Mouse (Mus musculus): ENCODE measurements around the gene Elavl1. TPM values are rescaled to one million over a fixed set of nuclear protein-coding genes. Genes with fewer than 3 reads are reported as not detected.
"Not testable (repeated sequence)": the region's sequence is repeated elsewhere in the genome, so short reads cannot be mapped to it uniquely, and the experiment has no call there.

The Elavl1 gene
- polyA plus RNA-seq, 1 experiment = 28.2 TPM

- no peak for TF ChIP-seq CTCF (IDR thresholded peaks at IDR 0.05; ENCODE audit: control insufficient read depth, insufficient read depth, insufficient replicate concordance, low read depth, low read length)
- peak; percentile 52; the same call in 1 of the 2 replicates for TF ChIP-seq POLR2A (IDR thresholded peaks at IDR 0.05; ENCODE audit: control insufficient read depth, low read depth, low read length)
- no peaks in the 10 kb centered on the region for H3K36me3 ChIP-seq (ENCODE audit: control insufficient read depth, insufficient read depth, low read length)
- H3K27ac ChIP-seq (ENCODE audit: control insufficient read depth, insufficient read depth, low read depth, low read length) = peak within 1 kb of the TSS; percentile 84
- H3K27me3 ChIP-seq (ENCODE audit: control insufficient read depth, insufficient read depth, low read length) = no peaks in the 10 kb centered on the region
- peaks cover 13% of the 10 kb centered on the region for H3K4me1 ChIP-seq (ENCODE audit: control insufficient read depth, insufficient read depth, low read length)
- peak within 1 kb of the TSS; percentile 91 for H3K4me3 ChIP-seq (ENCODE audit: control insufficient read depth, low read depth, low read length)
Measured at GRCm38 (mm10) chr8:4259125-4259804, 65.9 kb downstream of the Elavl1 start, which contains the start of gene Ctxn1. TSS of gene Ctxn1 (minus strand) at chr8:4259274.

GRCm38 (mm10) chr8:4258678-4259077 lies 66.5 kb downstream of the Elavl1 start:
- peak overlapping the region; percentile 91 for H3K4me3 ChIP-seq (ENCODE audit: control insufficient read depth, low read depth, low read length)
- TF ChIP-seq POLR2A (IDR thresholded peaks at IDR 0.05; ENCODE audit: control insufficient read depth, low read depth, low read length) (no peak), CTCF (IDR thresholded peaks at IDR 0.05; ENCODE audit: control insufficient read depth, insufficient read depth, insufficient replicate concordance, low read depth, low read length) (no peak)
- H3K27ac ChIP-seq (ENCODE audit: control insufficient read depth, insufficient read depth, low read depth, low read length) = peak overlapping the region; percentile 70; the same call in 1 of the 2 replicates
- no peaks in the 10 kb centered on the region for H3K36me3 ChIP-seq (ENCODE audit: control insufficient read depth, insufficient read depth, low read length)
- H3K27me3 ChIP-seq (ENCODE audit: control insufficient read depth, insufficient read depth, low read length) = no peaks in the 10 kb centered on the region
- peaks cover 13% of the 10 kb centered on the region for H3K4me1 ChIP-seq (ENCODE audit: control insufficient read depth, insufficient read depth, low read length)

GRCm38 (mm10) chr8:4258233-4258632 lies 67.0 kb downstream of the Elavl1 start:
- H3K27ac ChIP-seq (ENCODE audit: control insufficient read depth, insufficient read depth, low read depth, low read length) = peak overlapping the region; percentile 70; the same call in 1 of the 2 replicates
- TF ChIP-seq POLR2A (IDR thresholded peaks at IDR 0.05; ENCODE audit: control insufficient read depth, low read depth, low read length) (no peak), CTCF (IDR thresholded peaks at IDR 0.05; ENCODE audit: control insufficient read depth, insufficient read depth, insufficient replicate concordance, low read depth, low read length) (peak; percentile 75; the same call in 1 of the 2 replicates)
- H3K4me1 ChIP-seq (ENCODE audit: control insufficient read depth, insufficient read depth, low read length) = peaks cover 16% of the 10 kb centered on the region
- no peaks in the 10 kb centered on the region for H3K27me3 ChIP-seq (ENCODE audit: control insufficient read depth, insufficient read depth, low read length)
- H3K4me3 ChIP-seq (ENCODE audit: control insufficient read depth, low read depth, low read length) = peak overlapping the region; percentile 91
- H3K36me3 ChIP-seq (ENCODE audit: control insufficient read depth, insufficient read depth, low read length) = no peaks in the 10 kb centered on the region

GRCm38 (mm10) chr8:4257350-4257749 lies 67.9 kb downstream of the Elavl1 start:
- H3K36me3 ChIP-seq (ENCODE audit: control insufficient read depth, insufficient read depth, low read length) = no peaks in the 10 kb centered on the region

GRCm38 (mm10) chr8:4256911-4257310 lies 68.3 kb downstream of the Elavl1 start:
- Histone ChIP-seq H3K36me3 (ENCODE audit: control insufficient read depth, insufficient read depth, low read length) (no peaks in the 10 kb centered on the region), H3K4me1 (ENCODE audit: control insufficient read depth, insufficient read depth, low read length) (peaks cover 16% of the 10 kb centered on the region), H3K4me3 (ENCODE audit: control insufficient read depth, low read depth, low read length) (no peak overlapping the region), H3K27me3 (ENCODE audit: control insufficient read depth, insufficient read depth, low read length) (no peaks in the 10 kb centered on the region), H3K27ac (ENCODE audit: control insufficient read depth, insufficient read depth, low read depth, low read length) (no peak overlapping the region)
- TF ChIP-seq CTCF (IDR thresholded peaks at IDR 0.05; ENCODE audit: control insufficient read depth, insufficient read depth, insufficient replicate concordance, low read depth, low read length) (no peak), POLR2A (IDR thresholded peaks at IDR 0.05; ENCODE audit: control insufficient read depth, low read depth, low read length) (no peak)

More at GRCm38 (mm10) chr8:4257350-4257749, 67.9 kb downstream of the Elavl1 start:
- H3K27me3 ChIP-seq (ENCODE audit: control insufficient read depth, insufficient read depth, low read length) = no peaks in the 10 kb centered on the region
- TF ChIP-seq CTCF (IDR thresholded peaks at IDR 0.05; ENCODE audit: control insufficient read depth, insufficient read depth, insufficient replicate concordance, low read depth, low read length) (no peak), POLR2A (IDR thresholded peaks at IDR 0.05; ENCODE audit: control insufficient read depth, low read depth, low read length) (no peak)
- peaks cover 16% of the 10 kb centered on the region for H3K4me1 ChIP-seq (ENCODE audit: control insufficient read depth, insufficient read depth, low read length)
- H3K4me3 ChIP-seq (ENCODE audit: control insufficient read depth, low read depth, low read length) = no peak overlapping the region
- H3K27ac ChIP-seq (ENCODE audit: control insufficient read depth, insufficient read depth, low read depth, low read length) = no peak overlapping the region

GRCm38 (mm10) chr8:4255471-4255870 lies 69.7 kb downstream of the Elavl1 start:
- H3K36me3 ChIP-seq (ENCODE audit: control insufficient read depth, insufficient read depth, low read length); H3K27me3 ChIP-seq (ENCODE audit: control insufficient read depth, insufficient read depth, low read length); H3K4me3 ChIP-seq (ENCODE audit: control insufficient read depth, low read depth, low read length); H3K27ac ChIP-seq (ENCODE audit: control insufficient read depth, insufficient read depth, low read depth, low read length): not testable (repeated sequence)
- H3K4me1 ChIP-seq (ENCODE audit: control insufficient read depth, insufficient read depth, low read length) = peaks cover 18% of the 10 kb centered on the region

GRCm38 (mm10) chr8:4254001-4254400 lies 71.2 kb downstream of the Elavl1 start:
- no peaks in the 10 kb centered on the region for H3K36me3 ChIP-seq (ENCODE audit: control insufficient read depth, insufficient read depth, low read length)
- H3K4me1 ChIP-seq (ENCODE audit: control insufficient read depth, insufficient read depth, low read length) = peaks cover 25% of the 10 kb centered on the region
- no peak overlapping the region for H3K27ac ChIP-seq (ENCODE audit: control insufficient read depth, insufficient read depth, low read depth, low read length)
- no peaks in the 10 kb centered on the region for H3K27me3 ChIP-seq (ENCODE audit: control insufficient read depth, insufficient read depth, low read length)
- H3K4me3 ChIP-seq (ENCODE audit: control insufficient read depth, low read depth, low read length) = no peak overlapping the region
- TF ChIP-seq POLR2A (IDR thresholded peaks at IDR 0.05; ENCODE audit: control insufficient read depth, low read depth, low read length) (no peak), CTCF (IDR thresholded peaks at IDR 0.05; ENCODE audit: control insufficient read depth, insufficient read depth, insufficient replicate concordance, low read depth, low read length) (peak; percentile 34; the same call in 1 of the 2 replicates)
